Mouse (Mus musculus): ENCODE data around the gene Tor1a. TPM values are rescaled to one million over a fixed set of nuclear protein-coding genes. Genes with fewer than 3 reads are reported as not detected.
"Not testable (repeated sequence)": the region's sequence is repeated elsewhere in the genome, so short reads cannot be mapped to it uniquely, and the experiment has no call there.

Tor1a gene
- polyA plus RNA-seq, 1 experiment from 2014 or later, result 91.0 TPM

- peaks cover 38% of the 10 kb centered on the region for H3K4me1 ChIP-seq (replicated peaks)
- H3K9me3 ChIP-seq, result no peaks in the 10 kb centered on the region
- WGBS, result 25% methylated on average over 5 of the region's 5 CpGs
- peak overlapping the region; percentile 86 for H3K4me2 ChIP-seq
- H3K27ac ChIP-seq (replicated peaks), result peak overlapping the region; percentile 91
- peak overlapping the region; percentile 89 for H3K4me3 ChIP-seq
- no peaks in the 10 kb centered on the region for H3K27me3 ChIP-seq
- H3K36me3 ChIP-seq, result peaks cover 20% of the 10 kb centered on the region
- peak overlapping the region; percentile 91 for H3K9ac ChIP-seq
- ATAC-seq (ENCODE audit: low FRiP score, low read depth), result no peak; the same call in none of the 2 replicates
Measured at GRCm38 (mm10) chr2:30952457-30952823, 15.3 kb downstream of the Tor1a start.

GRCm38 (mm10) chr2:30942603-30943011, 25.1 kb downstream of the Tor1a start:
- H3K36me3 ChIP-seq, result no peaks in the 10 kb centered on the region
- H3K27ac ChIP-seq (replicated peaks), result no peak overlapping the region
- no peaks in the 10 kb centered on the region for H3K9me3 ChIP-seq
- WGBS, result 29% methylated on average over 16 of the region's 16 CpGs
- H3K9ac ChIP-seq, result no peak overlapping the region
- peak overlapping the region; percentile 22 for H3K4me3 ChIP-seq
- ATAC-seq (ENCODE audit: low FRiP score, low read depth), result peak; percentile 71; the same call in 1 of the 2 replicates
- H3K4me2 ChIP-seq, result peak overlapping the region; percentile 44
- H3K4me1 ChIP-seq (replicated peaks), result no peaks in the 10 kb centered on the region
- H3K27me3 ChIP-seq, result no peaks in the 10 kb centered on the region

GRCm38 (mm10) chr2:30942116-30942515, 25.6 kb downstream of the Tor1a start:
- H3K27ac ChIP-seq (replicated peaks); H3K4me2 ChIP-seq; H3K9ac ChIP-seq; H3K36me3 ChIP-seq; ATAC-seq (ENCODE audit: low FRiP score, low read depth); H3K27me3 ChIP-seq; H3K4me3 ChIP-seq; H3K4me1 ChIP-seq (replicated peaks); H3K9me3 ChIP-seq: not testable (repeated sequence)
- WGBS, result 53% methylated on average over 7 of the region's 7 CpGs

- Histone ChIP-seq H3K4me2 (no peak overlapping the region), H3K27ac (replicated peaks) (no peak overlapping the region), H3K36me3 (no peaks in the 10 kb centered on the region), H3K9me3 (no peaks in the 10 kb centered on the region), H3K4me3 (no peak overlapping the region), H3K9ac (no peak overlapping the region), H3K4me1 (replicated peaks) (no peaks in the 10 kb centered on the region), H3K27me3 (no peaks in the 10 kb centered on the region)
- no peak for ATAC-seq (ENCODE audit: low FRiP score, low read depth)
- WGBS, result 90% methylated on average over 5 of the region's 5 CpGs
Measured at GRCm38 (mm10) chr2:30941586-30941985, 26.1 kb downstream of the Tor1a start.

GRCm38 (mm10) chr2:30938574-30938991, 29.1 kb downstream of the Tor1a start:
- no peaks in the 10 kb centered on the region for H3K9me3 ChIP-seq
- no peak overlapping the region for H3K4me2 ChIP-seq
- H3K36me3 ChIP-seq, result no peaks in the 10 kb centered on the region
- H3K9ac ChIP-seq, result no peak overlapping the region
- H3K27me3 ChIP-seq, result no peaks in the 10 kb centered on the region
- no peaks in the 10 kb centered on the region for H3K4me1 ChIP-seq (replicated peaks)
- ATAC-seq (ENCODE audit: low FRiP score, low read depth), result no peak
- no peak overlapping the region for H3K4me3 ChIP-seq
- no peak overlapping the region for H3K27ac ChIP-seq (replicated peaks)
- 47% methylated on average over 4 of the region's 4 CpGs for WGBS

GRCm38 (mm10) chr2:30937731-30938130, 30.0 kb downstream of the Tor1a start:
- Histone ChIP-seq H3K4me3 (no peak overlapping the region), H3K36me3 (no peaks in the 10 kb centered on the region), H3K4me2 (no peak overlapping the region), H3K27ac (replicated peaks) (no peak overlapping the region), H3K9ac (no peak overlapping the region), H3K4me1 (replicated peaks) (no peaks in the 10 kb centered on the region), H3K9me3 (no peaks in the 10 kb centered on the region), H3K27me3 (no peaks in the 10 kb centered on the region)
- no peak for ATAC-seq (ENCODE audit: low FRiP score, low read depth)
- WGBS, result 85% methylated on average over 8 of the region's 8 CpGs

- no peak for ATAC-seq (ENCODE audit: low FRiP score, low read depth)
- Histone ChIP-seq H3K36me3 (no peaks in the 10 kb centered on the region), H3K4me2 (no peak overlapping the region), H3K27me3 (no peaks in the 10 kb centered on the region), H3K9me3 (no peaks in the 10 kb centered on the region), H3K9ac (no peak overlapping the region), H3K27ac (replicated peaks) (no peak overlapping the region), H3K4me3 (no peak overlapping the region), H3K4me1 (replicated peaks) (no peaks in the 10 kb centered on the region)
- 75% methylated on average over 3 of the region's 3 CpGs for WGBS
Measured at GRCm38 (mm10) chr2:30936808-30937207, 30.9 kb downstream of the Tor1a start.

- Histone ChIP-seq H3K36me3 (no peaks in the 10 kb centered on the region), H3K4me3 (no peak overlapping the region), H3K9ac (no peak overlapping the region), H3K27me3 (no peaks in the 10 kb centered on the region), H3K4me2 (no peak overlapping the region), H3K4me1 (replicated peaks) (peaks cover 10% of the 10 kb centered on the region), H3K9me3 (no peaks in the 10 kb centered on the region), H3K27ac (replicated peaks) (no peak overlapping the region)
- WGBS, result 17% methylated on average over 7 of the region's 7 CpGs
- ATAC-seq (ENCODE audit: low FRiP score, low read depth), result no peak
Measured at GRCm38 (mm10) chr2:30933917-30934450, 33.7 kb downstream of the Tor1a start.

- no peak overlapping the region for H3K4me3 ChIP-seq
- H3K27me3 ChIP-seq, result no peaks in the 10 kb centered on the region
- no peaks in the 10 kb centered on the region for H3K36me3 ChIP-seq
- no peaks in the 10 kb centered on the region for H3K9me3 ChIP-seq
- no peak overlapping the region for H3K4me2 ChIP-seq
- ATAC-seq (ENCODE audit: low FRiP score, low read depth), result no peak
- WGBS, result 69% methylated on average over 6 of the region's 6 CpGs
- peaks cover 17% of the 10 kb centered on the region for H3K4me1 ChIP-seq (replicated peaks)
- H3K9ac ChIP-seq, result no peak overlapping the region
- H3K27ac ChIP-seq (replicated peaks), result no peak overlapping the region
Measured at GRCm38 (mm10) chr2:30933032-30933431, 34.7 kb downstream of the Tor1a start.

GRCm38 (mm10) chr2:30931922-30932321, 35.8 kb downstream of the Tor1a start:
- WGBS, result 78% methylated on average over 3 of the region's 3 CpGs
- no peaks in the 10 kb centered on the region for H3K9me3 ChIP-seq

GRCm38 (mm10) chr2:30930846-30931245, 36.9 kb downstream of the Tor1a start:
- not testable (repeated sequence) for H3K9ac ChIP-seq; H3K4me2 ChIP-seq; H3K36me3 ChIP-seq; ATAC-seq (ENCODE audit: low FRiP score, low read depth); H3K27me3 ChIP-seq; H3K9me3 ChIP-seq; H3K27ac ChIP-seq (replicated peaks); H3K4me3 ChIP-seq
- H3K4me1 ChIP-seq (replicated peaks), result peaks cover 23% of the 10 kb centered on the region
- 87% methylated on average over 2 of the region's 2 CpGs for WGBS

More at GRCm38 (mm10) chr2:30931922-30932321, 35.8 kb downstream of the Tor1a start:
- no peak overlapping the region for H3K4me3 ChIP-seq
- no peaks in the 10 kb centered on the region for H3K36me3 ChIP-seq
- ATAC-seq (ENCODE audit: low FRiP score, low read depth), result no peak
- no peak overlapping the region for H3K4me2 ChIP-seq
- no peak overlapping the region for H3K9ac ChIP-seq
- peaks cover 23% of the 10 kb centered on the region for H3K4me1 ChIP-seq (replicated peaks)
- H3K27ac ChIP-seq (replicated peaks), result no peak overlapping the region
- H3K27me3 ChIP-seq, result no peaks in the 10 kb centered on the region

- peak; percentile 83 for ATAC-seq (ENCODE audit: low FRiP score, low read depth)
- Histone ChIP-seq H3K4me3 (peak within 1 kb of the TSS; percentile 39), H3K9ac (peak within 1 kb of the TSS; percentile 61), H3K9me3 (no peaks in the 10 kb centered on the region), H3K4me2 (peak within 1 kb of the TSS; percentile 83), H3K4me1 (replicated peaks) (peaks cover 23% of the 10 kb centered on the region), H3K36me3 (no peaks in the 10 kb centered on the region), H3K27ac (replicated peaks) (peak within 1 kb of the TSS; percentile 80), H3K27me3 (no peaks in the 10 kb centered on the region)
- WGBS, result 2% methylated on average over 23 of the region's 23 CpGs
Measured at GRCm38 (mm10) chr2:30929483-30930045, 38.2 kb downstream of the Tor1a start, which contains the start of gene Ptges. Gene Ptges, minus strand, starts transcription at chr2:30929863.
